10 mouse cellular contexts compared by ENCODE assay signal in the genomic region with DNA sequence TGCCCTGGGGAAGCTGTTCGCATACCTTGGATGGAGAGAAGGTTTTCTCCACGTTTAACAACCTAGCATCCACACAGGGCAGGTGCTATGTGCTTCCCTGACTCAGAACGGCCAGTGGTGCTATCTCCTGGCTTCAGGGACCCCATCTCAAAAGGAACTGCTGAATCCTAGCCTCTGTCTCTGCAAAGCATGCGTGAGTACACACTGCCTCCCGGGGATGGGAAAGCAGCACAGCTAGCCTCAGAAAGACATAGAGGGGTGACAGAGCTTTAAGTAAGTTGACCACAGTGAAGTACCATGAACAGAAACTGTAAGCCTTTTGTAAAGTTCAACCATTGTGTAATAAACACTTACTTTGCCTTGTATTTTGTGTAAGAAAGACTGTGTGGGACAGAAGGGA. TPM values are rescaled to one million over a fixed set of nuclear protein-coding genes. Genes with fewer than 3 reads are reported as not detected.
DNase-seq lines count a peak whose midpoint lies in the region; ATAC-seq lines count a peak whose summit lies in the region.
"Had no signal": no experiment of that assay in that cellular context is flagged by ENCODE, and none has a peak within 500 bp of the region (broad histone marks: within the 10 kb centered on the region; RNA-seq: fewer than 3 reads in every experiment).

No protein-coding gene starts in this region.

- DNase-seq in embryonic facial prominence, embryonic 10.5 days (ENCODE audit: low spot score), result no peak
- no peak for DNase-seq in kidney, postnatal 36 days
- peak; percentile 4 for DNase-seq in thymus, postnatal 4 days
- DNase-seq in thymus, adult 18-20 months, result no peak
- DNase-seq in cerebellum, postnatal 25 days, result no peak
- DNase-seq in retina, postnatal 1 day, result no peak

- no peaks in the 10 kb centered on the region for H3K36me3 ChIP-seq in embryonic facial prominence, embryonic 12.5 days
- no peaks in the 10 kb centered on the region for H3K36me3 ChIP-seq in embryonic facial prominence, embryonic 10.5 days (replicated peaks)
- no peaks in the 10 kb centered on the region for H3K36me3 ChIP-seq in kidney, embryonic 16.5 days (ENCODE audit: insufficient read depth, low read length)
- H3K36me3 ChIP-seq: neural tube, embryonic 12.5 days had no signal

- ATAC-seq in embryonic facial prominence, embryonic 12.5 days (ENCODE audit: insufficient number of reproducible peaks, insufficient read depth, low FRiP score, low TSS enrichment), result no peak
- ATAC-seq in kidney, embryonic 16.5 days (ENCODE audit: low FRiP score, low TSS enrichment), result no peak

- no peaks in the 10 kb centered on the region for H3K9me3 ChIP-seq in embryonic facial prominence, embryonic 12.5 days
- H3K9me3 ChIP-seq in embryonic facial prominence, embryonic 10.5 days, result no peaks in the 10 kb centered on the region
- no peaks in the 10 kb centered on the region for H3K9me3 ChIP-seq in kidney, embryonic 16.5 days (ENCODE audit: low read length)
- H3K9me3 ChIP-seq: neural tube, embryonic 12.5 days had no signal

- H3K4me3 ChIP-seq in embryonic facial prominence, embryonic 12.5 days, result no peak overlapping the region
- H3K4me3 ChIP-seq in embryonic facial prominence, embryonic 10.5 days, result no peak overlapping the region
- H3K4me3 ChIP-seq in kidney, embryonic 16.5 days (ENCODE audit: low read length), result no peak overlapping the region
- H3K4me3 ChIP-seq: neural tube, embryonic 12.5 days had no signal

- peaks cover 10% of the 10 kb centered on the region; the same call in 1 of the 2 replicates for H3K27me3 ChIP-seq in embryonic facial prominence, embryonic 12.5 days
- peaks cover 22% of the 10 kb centered on the region for H3K27me3 ChIP-seq in embryonic facial prominence, embryonic 10.5 days (replicated peaks; ENCODE audit: low read depth, poor library complexity, severe bottlenecking)
- H3K27me3 ChIP-seq in kidney, embryonic 16.5 days (ENCODE audit: insufficient read depth, low read length), result peaks cover 3% of the 10 kb centered on the region; the same call in 1 of the 2 replicates

- no peak overlapping the region for H3K9ac ChIP-seq in embryonic facial prominence, embryonic 12.5 days
- H3K9ac ChIP-seq in kidney, embryonic 16.5 days (replicated peaks; ENCODE audit: low read length), result no peak overlapping the region
- H3K9ac ChIP-seq: neural tube, embryonic 12.5 days had no signal

- H3K4me1 ChIP-seq in embryonic facial prominence, embryonic 12.5 days, result peaks cover 10% of the 10 kb centered on the region
- H3K4me1 ChIP-seq in embryonic facial prominence, embryonic 10.5 days, result peaks cover 15% of the 10 kb centered on the region
- peaks cover 9% of the 10 kb centered on the region for H3K4me1 ChIP-seq in kidney, embryonic 16.5 days (ENCODE audit: insufficient read depth, low read length)

- H3K27ac ChIP-seq in embryonic facial prominence, embryonic 12.5 days, result no peak overlapping the region
- H3K27ac ChIP-seq in embryonic facial prominence, embryonic 10.5 days (replicated peaks), result no peak overlapping the region
- H3K27ac ChIP-seq in kidney, embryonic 16.5 days (ENCODE audit: low read length), result no peak overlapping the region
- H3K27ac ChIP-seq: neural tube, embryonic 12.5 days had no signal

- 59% methylated on average over 5 of the region's 5 CpGs for WGBS in embryonic facial prominence, embryonic 12.5 days
- 67% methylated on average over 5 of the region's 5 CpGs for WGBS in embryonic facial prominence, embryonic 10.5 days
- WGBS in kidney, embryonic 16.5 days, result 60% methylated on average over 5 of the region's 5 CpGs

- H3K4me2 ChIP-seq in embryonic facial prominence, embryonic 12.5 days (replicated peaks), result peak overlapping the region; percentile 35; the same call in 1 of the 2 replicates
- peak overlapping the region; percentile 42; the same call in 1 of the 2 replicates for H3K4me2 ChIP-seq in kidney, embryonic 16.5 days (replicated peaks; ENCODE audit: low read depth, low read length)
- H3K4me2 ChIP-seq: liver, embryonic 11.5 days had no signal

RNA-seq across cellular contexts. Expression of gene Kcnip1, which starts 0.5 kb away (rescaled TPM):
- polyA plus RNA-seq in embryonic facial prominence, embryonic 12.5 days (2016; fragmentation: Nextera tagmentation; extraction: Ambion mirVana), result 5.8 and 6.5 TPM in 2 replicates
- polyA plus RNA-seq in embryonic facial prominence, embryonic 10.5 days (2016; fragmentation: Nextera tagmentation; extraction: Ambion mirVana), result 1.5 and 2.0 TPM in 2 replicates
- polyA plus RNA-seq in kidney, embryonic 16.5 days (2015; fragmentation: Nextera tagmentation; extraction: Ambion mirVana), result 1.1 and 1.3 TPM in 2 replicates

RNA-seq across cellular contexts. Expression of gene Kcnmb1, which starts 30.7 kb away (rescaled TPM):
- polyA plus RNA-seq in embryonic facial prominence, embryonic 12.5 days (2016; fragmentation: Nextera tagmentation; extraction: Ambion mirVana), result 0.06 and 0.13 TPM in 2 replicates
- polyA plus RNA-seq in embryonic facial prominence, embryonic 10.5 days (2016; fragmentation: Nextera tagmentation; extraction: Ambion mirVana), result 0.09 and 0.13 TPM in 2 replicates
- polyA plus RNA-seq in kidney, embryonic 16.5 days (2015; fragmentation: Nextera tagmentation; extraction: Ambion mirVana), result 0.72 and 0.76 TPM in 2 replicates

RNA-seq across cellular contexts. Expression of gene Lcp2, which starts 53.2 kb away (rescaled TPM):
- 1.5 and 2.5 TPM in 2 replicates for polyA plus RNA-seq in embryonic facial prominence, embryonic 12.5 days (2016; fragmentation: Nextera tagmentation; extraction: Ambion mirVana)
- polyA plus RNA-seq in embryonic facial prominence, embryonic 10.5 days (2016; fragmentation: Nextera tagmentation; extraction: Ambion mirVana), result 1.4 and 1.5 TPM in 2 replicates
- polyA plus RNA-seq in kidney, embryonic 16.5 days (2015; fragmentation: Nextera tagmentation; extraction: Ambion mirVana), result 2.5 TPM in 2 replicates
